Mouse (Mus musculus) embryonic facial prominence, embryonic 15.5 days (tissue): Measurements from ENCODE around the gene Asic4. TPM values are rescaled to one million over a fixed set of nuclear protein-coding genes. Genes with fewer than 3 reads are reported as not detected.

ENCODE experiments used
- ATAC-seq: fragments of 200-750 bp; cut with Nextera tagmentation; 2 replicates; pipeline ENCODE4 v1.8.0; 2017; ENCODE audit warnings: low read depth, moderate TSS enrichment; ENCODE audit not compliant: insufficient number of reproducible peaks, low FRiP score, low TSS enrichment
- H3K27ac ChIP-seq: fragments of 300-500 bp; sonication (generic); replicated peaks from 2 replicates; pipeline ENCODE4 v1.5.1; 2015; ENCODE audit warnings: mild to moderate bottlenecking, inconsistent platforms
- H3K27me3 ChIP-seq: fragments of 300-500 bp; sonication (generic); 2 replicates; pipeline ENCODE4 v1.6.1; 2015; ENCODE audit warnings: inconsistent platforms
- H3K36me3 ChIP-seq: fragments of 300-500 bp; sonication (generic); 2 replicates; pipeline ENCODE4 v1.6.1; 2015; ENCODE audit warnings: mild to moderate bottlenecking, inconsistent platforms
- H3K4me1 ChIP-seq: fragments of 300-500 bp; sonication (generic); 2 replicates; pipeline ENCODE4 v1.6.1; 2015; ENCODE audit warnings: inconsistent platforms
- H3K4me2 ChIP-seq: fragments of 300-500 bp; sonication (generic); replicated peaks from 2 replicates; pipeline ENCODE4 v1.6.1; 2015; ENCODE audit warnings: mild to moderate bottlenecking, inconsistent platforms
- H3K4me3 ChIP-seq: fragments of 300-500 bp; sonication (generic); replicated peaks from 2 replicates; pipeline ENCODE4 v1.5.1; 2015; ENCODE audit warnings: mild to moderate bottlenecking, inconsistent platforms
- H3K9ac ChIP-seq: fragments of 300-500 bp; sonication (generic); 2 replicates; pipeline ENCODE4 v1.6.1; 2015; ENCODE audit warnings: inconsistent platforms
- H3K9me3 ChIP-seq: fragments of 300-500 bp; sonication (generic); replicated peaks from 2 replicates; pipeline ENCODE4 v1.6.1; 2016; ENCODE audit warnings: inconsistent platforms
- whole genome bisulfite sequencing: fragments of 180-500 bp; shearing (Covaris S2); methylation state at CpG from one replicate; pipeline ENCODE4 v1.1.7; 2015; 5-methylcytosine and 5-hydroxymethylcytosine counted together
- polyA plus RNA-seq: library from polyadenylated mRNA; unstranded; fragments of >200 nt; fragmentation: Nextera tagmentation; extraction: Ambion mirVana; gene quantifications from 2 replicates; pipeline ENCODE4 v1.2.1, GENCODE M21; 2015

The Asic4 gene
- polyA plus RNA-seq, 1 experiment from 2014 or later, result 0.65 TPM

DNA sequence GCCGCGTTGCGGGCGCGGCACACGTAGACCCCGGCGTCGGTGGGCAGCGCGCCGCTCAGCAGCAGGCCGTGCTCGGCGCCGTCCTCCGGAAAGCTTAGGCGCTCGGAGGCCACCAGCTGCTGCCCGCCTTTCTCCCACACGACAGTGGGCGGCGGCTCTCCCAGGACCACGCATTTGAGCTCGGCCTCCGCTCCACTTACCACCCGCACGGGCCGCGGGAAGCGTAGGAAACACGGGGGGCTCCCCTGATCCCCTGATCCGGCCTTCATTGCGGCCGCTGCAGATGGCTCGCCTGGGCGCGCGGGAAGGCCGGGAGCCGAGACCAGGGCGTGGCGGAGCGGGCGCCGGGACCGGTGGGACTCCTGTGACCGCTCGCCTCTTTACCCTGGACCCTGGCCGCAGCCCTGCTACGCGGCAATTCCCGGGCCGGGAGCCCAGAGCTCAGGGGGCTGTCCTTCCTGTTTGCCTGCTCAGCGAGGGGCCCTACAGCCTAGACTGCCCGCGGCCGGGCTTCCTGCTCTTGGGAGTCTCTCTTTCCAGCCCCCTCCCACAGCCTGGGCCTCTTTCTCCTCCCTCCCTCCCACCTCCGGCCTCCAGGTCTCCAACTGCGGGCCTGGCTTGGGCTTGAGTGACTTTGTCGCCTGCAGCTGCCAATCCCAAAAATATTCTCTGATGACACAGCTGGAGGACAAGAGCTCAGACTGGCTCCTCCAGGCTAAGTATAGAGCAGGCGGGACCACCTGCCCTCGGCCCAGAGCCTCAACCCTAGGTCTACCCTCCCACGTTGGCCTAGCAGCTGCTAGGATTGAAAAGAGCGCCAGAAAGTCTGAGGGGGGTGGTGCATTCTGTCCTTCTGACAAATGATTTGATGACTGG lies 56.0 kb downstream of the Asic4 start, which contains the start of gene Obsl1:
Obsl1 (minus strand) TSS at position 497 of the 876 bp plus-strand sequence.
- ATAC-seq, result peak; percentile 93
- Histone ChIP-seq H3K27me3 (no peaks in the 10 kb centered on the region), H3K36me3 (peaks cover 25% of the 10 kb centered on the region), H3K9me3 (no peaks in the 10 kb centered on the region), H3K9ac (peak within 1 kb of the TSS; percentile 60), H3K4me1 (peaks cover 45% of the 10 kb centered on the region), H3K27ac (peak within 1 kb of the TSS; percentile 98), H3K4me3 (peak within 1 kb of the TSS; percentile 73), H3K4me2 (peak within 1 kb of the TSS; percentile 79)
- WGBS, result under 1% methylated on average over 55 of the region's 65 CpGs

DNA sequence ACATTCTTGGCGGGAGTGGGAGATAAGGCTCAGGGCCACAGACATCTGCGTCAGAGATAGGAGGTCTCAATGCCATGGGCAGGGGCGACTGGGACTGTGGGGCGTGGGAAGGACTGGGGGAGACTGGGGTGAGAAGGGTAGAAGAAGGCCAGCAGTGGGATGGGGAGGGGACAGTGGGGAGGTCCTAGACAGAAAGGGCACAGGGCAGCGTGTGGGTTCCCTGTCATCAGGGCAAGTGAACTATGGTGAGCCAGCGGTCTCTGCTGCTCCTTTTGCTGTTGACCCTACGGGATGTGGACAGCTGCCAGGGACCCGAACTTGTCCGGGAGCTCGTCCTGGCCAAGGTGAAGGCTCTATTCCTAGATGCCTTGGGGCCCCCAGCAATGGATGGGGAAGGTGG lies 56.8 kb downstream of the Asic4 start, which contains the start of gene Inha:
Inha (plus strand) TSS at position 72 of the 400 bp plus-strand sequence.
- Histone ChIP-seq H3K9me3 (no peaks in the 10 kb centered on the region), H3K27me3 (no peaks in the 10 kb centered on the region), H3K4me2 (peak within 1 kb of the TSS; percentile 79), H3K4me1 (peaks cover 52% of the 10 kb centered on the region), H3K4me3 (peak within 1 kb of the TSS; percentile 73), H3K27ac (peak within 1 kb of the TSS; percentile 98), H3K9ac (peak within 1 kb of the TSS; percentile 60), H3K36me3 (peaks cover 17% of the 10 kb centered on the region)
- WGBS, result 70% methylated on average over 10 of the region's 10 CpGs
- ATAC-seq, result no peak

DNA sequence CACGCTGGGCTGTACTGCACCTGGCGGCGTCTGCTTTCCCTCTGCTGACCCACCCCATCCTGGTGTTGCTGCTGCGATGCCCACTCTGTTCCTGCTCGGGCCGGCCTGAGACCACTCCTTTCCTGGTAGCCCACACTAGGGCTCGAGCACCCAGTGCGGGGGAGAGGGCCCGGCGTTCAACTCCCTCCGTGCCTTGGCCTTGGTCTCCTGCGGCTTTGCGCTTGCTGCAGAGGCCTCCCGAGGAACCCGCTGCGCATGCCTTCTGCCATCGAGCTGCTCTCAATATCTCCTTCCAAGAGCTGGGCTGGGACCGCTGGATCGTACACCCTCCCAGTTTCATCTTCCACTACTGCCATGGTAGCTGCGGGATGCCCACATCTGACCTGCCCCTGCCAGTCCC lies 59.4 kb downstream of the Asic4 start:
- Histone ChIP-seq H3K4me1 (peaks cover 31% of the 10 kb centered on the region), H3K9me3 (no peaks in the 10 kb centered on the region), H3K27me3 (no peaks in the 10 kb centered on the region), H3K9ac (no peak overlapping the region), H3K4me2 (no peak overlapping the region), H3K27ac (no peak overlapping the region), H3K36me3 (no peaks in the 10 kb centered on the region), H3K4me3 (no peak overlapping the region)
- 58% methylated on average over 20 of the region's 20 CpGs for WGBS
- no peak for ATAC-seq

- Histone ChIP-seq H3K36me3 (no peaks in the 10 kb centered on the region), H3K27ac (no peak overlapping the region), H3K4me2 (no peak overlapping the region), H3K4me3 (no peak overlapping the region), H3K27me3 (no peaks in the 10 kb centered on the region), H3K9ac (no peak overlapping the region), H3K4me1 (peaks cover 26% of the 10 kb centered on the region), H3K9me3 (no peaks in the 10 kb centered on the region)
- 76% methylated on average over 5 of the region's 5 CpGs for WGBS
- no peak for ATAC-seq
Observed at GRCm38 (mm10) chr1:75510154-75510553, 59.9 kb downstream of the Asic4 start.

- WGBS, result 62% methylated on average over 4 of the region's 4 CpGs
- Histone ChIP-seq H3K4me1 (peaks cover 21% of the 10 kb centered on the region), H3K27ac (no peak overlapping the region), H3K27me3 (no peaks in the 10 kb centered on the region), H3K4me3 (no peak overlapping the region), H3K36me3 (no peaks in the 10 kb centered on the region), H3K9me3 (no peaks in the 10 kb centered on the region), H3K4me2 (no peak overlapping the region), H3K9ac (no peak overlapping the region)
- ATAC-seq, result no peak
Observed at GRCm38 (mm10) chr1:75511437-75512210, 61.4 kb downstream of the Asic4 start.

- H3K4me3 ChIP-seq, result no peak overlapping the region
Observed at GRCm38 (mm10) chr1:75512550-75512949, 62.3 kb downstream of the Asic4 start.

GRCm38 (mm10) chr1:75516703-75517380 lies 66.6 kb downstream of the Asic4 start:
- no peaks in the 10 kb centered on the region for H3K9me3 ChIP-seq
- no peak for ATAC-seq
- no peak overlapping the region; the same call in 1 of the 2 replicates for H3K27ac ChIP-seq
- no peak overlapping the region for H3K9ac ChIP-seq
- H3K4me1 ChIP-seq, result peaks cover 22% of the 10 kb centered on the region
- H3K36me3 ChIP-seq, result no peaks in the 10 kb centered on the region
- H3K27me3 ChIP-seq, result no peaks in the 10 kb centered on the region
- no peak overlapping the region for H3K4me2 ChIP-seq
- H3K4me3 ChIP-seq, result no peak overlapping the region
- WGBS, result 56% methylated on average over 15 of the region's 15 CpGs

More at GRCm38 (mm10) chr1:75512550-75512949, 62.3 kb downstream of the Asic4 start:
- Histone ChIP-seq H3K27ac (no peak overlapping the region), H3K4me2 (no peak overlapping the region), H3K9me3 (no peaks in the 10 kb centered on the region), H3K36me3 (no peaks in the 10 kb centered on the region), H3K4me1 (peaks cover 17% of the 10 kb centered on the region; the same call in 1 of the 2 replicates), H3K9ac (no peak overlapping the region), H3K27me3 (no peaks in the 10 kb centered on the region)
- WGBS, result 87% methylated on average over 3 of the region's 3 CpGs
- no peak for ATAC-seq

- Histone ChIP-seq H3K9me3 (no peaks in the 10 kb centered on the region), H3K27ac (peak overlapping the region; percentile 63), H3K4me1 (peaks cover 27% of the 10 kb centered on the region), H3K4me2 (no peak overlapping the region), H3K27me3 (no peaks in the 10 kb centered on the region), H3K36me3 (no peaks in the 10 kb centered on the region), H3K9ac (no peak overlapping the region), H3K4me3 (no peak overlapping the region)
- ATAC-seq, result no peak
- WGBS, result 57% methylated on average over 4 of the region's 4 CpGs
Observed at GRCm38 (mm10) chr1:75517984-75518383, 67.7 kb downstream of the Asic4 start.

DNA sequence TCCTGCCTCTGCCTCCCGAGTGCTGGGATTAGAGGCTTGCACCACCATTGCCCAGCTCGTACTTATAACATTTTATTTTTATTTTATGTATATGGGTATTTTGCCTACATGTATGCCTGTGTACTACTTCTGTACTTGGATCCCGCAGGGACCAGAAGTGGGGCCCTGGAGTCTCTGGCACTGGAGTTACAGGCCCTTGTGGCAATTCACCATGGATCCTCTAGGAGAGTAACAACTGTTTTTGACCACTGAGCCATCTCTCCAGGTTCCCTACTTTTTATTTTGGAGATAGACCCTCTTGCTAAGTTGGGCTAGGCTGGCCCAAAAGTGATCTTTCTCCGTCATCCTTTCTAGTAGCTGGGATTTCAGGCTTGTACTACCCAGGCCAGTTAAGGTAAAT lies 68.2 kb downstream of the Asic4 start:
- H3K4me1 ChIP-seq, result peaks cover 27% of the 10 kb centered on the region
- H3K36me3 ChIP-seq, result no peaks in the 10 kb centered on the region
- no peaks in the 10 kb centered on the region for H3K9me3 ChIP-seq
- 94% methylated on average over 4 of the region's 4 CpGs for WGBS
- no peak overlapping the region for H3K4me2 ChIP-seq
- H3K4me3 ChIP-seq, result no peak overlapping the region
- ATAC-seq, result no peak
- H3K9ac ChIP-seq, result no peak overlapping the region
- H3K27me3 ChIP-seq, result no peaks in the 10 kb centered on the region
- peak overlapping the region; percentile 63 for H3K27ac ChIP-seq

DNA sequence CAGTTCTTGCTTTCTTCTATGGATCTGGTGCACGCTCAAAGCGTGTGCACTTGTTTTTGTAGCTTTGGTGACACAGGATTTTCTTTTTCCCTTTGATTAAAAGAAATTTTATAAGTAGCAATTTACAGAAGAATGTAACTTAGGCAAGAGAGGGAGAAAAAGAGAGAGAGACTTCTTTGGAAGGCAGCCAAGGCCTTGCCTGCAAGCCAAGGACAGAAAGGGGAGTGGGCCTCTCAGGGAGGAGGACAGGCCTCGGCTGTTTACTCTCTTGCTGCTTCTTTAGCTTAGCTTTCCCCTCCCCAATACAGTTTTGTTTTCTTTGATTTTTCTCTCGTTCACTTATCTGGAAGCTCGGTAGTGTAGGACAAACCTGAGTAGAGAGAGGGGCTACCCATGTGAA lies 69.3 kb downstream of the Asic4 start:
- no peak overlapping the region for H3K4me2 ChIP-seq
- 25% methylated on average over 5 of the region's 5 CpGs for WGBS
- peak overlapping the region; percentile 99 for H3K27ac ChIP-seq
- no peak overlapping the region for H3K9ac ChIP-seq
- no peak for ATAC-seq
- no peaks in the 10 kb centered on the region for H3K27me3 ChIP-seq
- H3K4me1 ChIP-seq, result peaks cover 27% of the 10 kb centered on the region
- no peak overlapping the region for H3K4me3 ChIP-seq
- no peaks in the 10 kb centered on the region for H3K36me3 ChIP-seq
- no peaks in the 10 kb centered on the region for H3K9me3 ChIP-seq
